ENCODE assay signal across 7 mouse cellular contexts in genomic region chr4:129058207-129059092, GRCm38 (mm10). TPM values are rescaled to one million over a fixed set of nuclear protein-coding genes. Genes with fewer than 3 reads are reported as not detected.
A peak's percentile ranks its signal among the peaks of the same experiment; 100 is the strongest.
DNase-seq lines count a peak whose midpoint lies in the region; ATAC-seq and TF ChIP-seq lines count a peak whose summit lies in the region.

Gene Rnf19b, plus strand, starts transcription at chr4:129058271.

- peaks cover 25% of the 10 kb centered on the region for H3K4me1 ChIP-seq in hindbrain, embryonic 14.5 days (replicated peaks; ENCODE audit: control insufficient read depth, insufficient read depth, low read length)
- peaks cover 59% of the 10 kb centered on the region for H3K4me1 ChIP-seq in megakaryocyte, embryonic 14.5 days

- intact Hi-C loops in gastrocnemius, adult 2 months (cut with DNase I): loop anchor here (5.0 kb wide), 1 partner anchor 36 kb away; no protein-coding TSS in a partner anchor
- intact Hi-C loops in left cerebral cortex, postnatal 14 days (cut with DNase I): no loop called here

- under 1% methylated on average over 71 of the region's 107 CpGs for WGBS in hindbrain, embryonic 14.5 days

- peak; percentile 68 for DNase-seq in ZHBTc4 (ENCODE audit: low read depth, low spot score)
- peak; percentile 64 to 67 for DNase-seq in cerebellum, postnatal 14 days
- DNase-seq in gastrocnemius, adult 2 months: peak; percentile 66
- DNase-seq in hindbrain, embryonic 14.5 days (ENCODE audit: low spot score): peak; percentile 42
- DNase-seq in left cerebral cortex, postnatal 14 days (ENCODE audit: low spot score in 2 of 2): peak in 1 of 2 experiments; percentile 21
- DNase-seq in right cerebral cortex, postnatal 4 days: peak; percentile 43

- peak within 1 kb of the TSS; percentile 94 for H3K9ac ChIP-seq in hindbrain, embryonic 14.5 days

- no peaks in the 10 kb centered on the region for H3K36me3 ChIP-seq in hindbrain, embryonic 14.5 days (replicated peaks; ENCODE audit: control insufficient read depth, insufficient read depth)
- H3K36me3 ChIP-seq in megakaryocyte, embryonic 14.5 days (replicated peaks; ENCODE audit: low read length): peaks cover 48% of the 10 kb centered on the region

- H3K4me3 ChIP-seq in gastrocnemius, adult 2 months: peak within 1 kb of the TSS; percentile 96
- H3K4me3 ChIP-seq in hindbrain, embryonic 14.5 days (replicated peaks; ENCODE audit: low read length): peak within 1 kb of the TSS; percentile 92
- peak within 1 kb of the TSS; percentile 100 for H3K4me3 ChIP-seq in megakaryocyte, embryonic 14.5 days (replicated peaks)

- peak within 1 kb of the TSS; percentile 84 for H3K4me2 ChIP-seq in hindbrain, embryonic 14.5 days (replicated peaks)

- peak; percentile 56 for ATAC-seq in hindbrain, embryonic 14.5 days (ENCODE audit: low FRiP score)

- TF ChIP-seq CTCF in gastrocnemius, adult 2 months (IDR thresholded peaks at IDR 0.05): no peak

- no peaks in the 10 kb centered on the region for H3K27me3 ChIP-seq in hindbrain, embryonic 14.5 days (ENCODE audit: control insufficient read depth, insufficient read depth, low read length)
- no peaks in the 10 kb centered on the region for H3K27me3 ChIP-seq in megakaryocyte, embryonic 14.5 days (replicated peaks)

- peak within 1 kb of the TSS; percentile 92 for H3K27ac ChIP-seq in gastrocnemius, adult 2 months
- H3K27ac ChIP-seq in hindbrain, embryonic 14.5 days: peak within 1 kb of the TSS; percentile 96

- no peaks in the 10 kb centered on the region for H3K9me3 ChIP-seq in hindbrain, embryonic 14.5 days (ENCODE audit: control insufficient read depth, low read length)
- H3K9me3 ChIP-seq in megakaryocyte, embryonic 14.5 days: peaks cover 5% of the 10 kb centered on the region

RNA-seq across cellular contexts. Expression of gene Rnf19b, which starts in this region (rescaled TPM):
- total RNA-seq in gastrocnemius, adult 2 months (2021): 10 to 100 TPM; 22.0 to 24.0 TPM
- 35.5 and 41.1 TPM in 2 replicates for polyA plus RNA-seq in hindbrain, embryonic 14.5 days (2014; fragmentation: Nextera tagmentation; extraction: Ambion mirVana)
- 10 to 100 TPM; 60.8 to 63.5 TPM for total RNA-seq in left cerebral cortex, postnatal 14 days (2021)
- 696 and 878 TPM in 2 replicates for polyA plus RNA-seq in megakaryocyte, embryonic 14.5 days (2012; ENCODE audit: insufficient read depth, low replicate concordance)

Comparison
In these comparisons a context has a peak if more than half of its experiments do, and no peak if none do; other contexts are left out.
1. RNA of gene Rnf19b (polyA plus RNA-seq): 696 to 878 TPM in megakaryocyte, embryonic 14.5 days; 35.5 to 41.1 TPM in hindbrain, embryonic 14.5 days; every median in the first group is over 10 times any median in the second.
2. Peak in every context shown above with its lines, with median percentiles within 50 percentile points of each other: H3K4me3 ChIP-seq.